Mouse (Mus musculus): Measurements from ENCODE around the gene Psd4. TPM values are rescaled to one million over a fixed set of nuclear protein-coding genes. Genes with fewer than 3 reads are reported as not detected.

The Psd4 gene
- total RNA-seq, 2 experiments from 2014 or later = 0.47 to 0.48 TPM

GRCm38 (mm10) chr2:24417564-24417963, 50.2 kb downstream of the Psd4 start:
- Histone ChIP-seq H3K4me3 (no peak overlapping the region), H3K27ac (no peak overlapping the region)
- no peak for TF ChIP-seq CTCF (IDR thresholded peaks at IDR 0.05)
- no peak for DNase-seq (ENCODE audit: extremely low spot score in 1 of 2, low spot score in 2 of 2)
- intact Hi-C loops (cut with DNase I) = no loop called here

GRCm38 (mm10) chr2:24421211-24421863, 54.0 kb downstream of the Psd4 start:
- no peak for DNase-seq (ENCODE audit: extremely low spot score in 1 of 2, low spot score in 2 of 2)
- Histone ChIP-seq H3K4me3 (no peak overlapping the region), H3K27ac (no peak overlapping the region)
- TF ChIP-seq CTCF (IDR thresholded peaks at IDR 0.05) = no peak
- intact Hi-C loops (cut with DNase I) = no loop called here

DNA sequence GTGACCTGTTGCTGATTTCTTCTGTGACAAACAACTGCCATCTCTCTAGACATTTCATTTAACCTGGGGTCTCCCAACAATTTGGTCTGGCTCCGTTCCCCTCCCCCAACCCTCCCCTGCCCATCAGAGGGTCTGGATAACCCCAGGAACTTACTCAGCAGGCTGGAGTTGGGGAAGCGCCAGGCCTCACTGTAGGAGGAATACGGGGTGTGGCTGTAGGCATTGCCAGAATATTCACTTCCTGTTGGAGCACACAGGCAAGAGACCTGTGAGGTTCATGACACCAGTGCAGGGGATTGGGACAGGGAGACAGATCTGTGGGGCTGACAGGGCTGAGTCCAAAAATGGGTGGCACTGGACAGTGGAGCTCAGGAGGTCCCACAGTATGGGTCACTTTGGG, 55.4 kb downstream of the Psd4 start:
- intact Hi-C loops (cut with DNase I) = no loop called here
- no peak for TF ChIP-seq CTCF (IDR thresholded peaks at IDR 0.05)
- no peak overlapping the region for H3K27ac ChIP-seq
- DNase-seq (ENCODE audit: extremely low spot score in 1 of 2, low spot score in 2 of 2) = no peak
- no peak overlapping the region for H3K4me3 ChIP-seq

DNA sequence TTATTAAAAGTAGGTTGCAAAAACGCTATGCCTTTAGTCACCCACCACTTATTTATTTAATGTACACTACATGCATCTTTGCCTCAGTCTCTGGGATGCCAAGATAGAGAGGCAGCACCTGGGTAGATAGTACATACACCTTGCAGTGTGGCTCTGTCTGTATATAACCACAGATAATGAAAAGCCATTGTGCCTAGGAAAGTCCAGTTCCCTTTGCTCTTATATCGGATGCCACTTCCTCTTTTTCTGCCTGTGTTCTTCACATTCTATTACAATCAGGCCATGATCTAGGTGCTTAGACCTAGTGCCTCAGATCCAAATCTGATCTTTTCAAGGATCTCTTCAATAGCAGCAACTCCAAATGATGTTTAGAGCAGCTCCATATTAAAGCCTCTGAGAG, 58.2 kb downstream of the Psd4 start:
- Histone ChIP-seq H3K27ac (no peak overlapping the region), H3K4me3 (no peak overlapping the region)
- DNase-seq (ENCODE audit: extremely low spot score in 1 of 2, low spot score in 2 of 2) = no peak
- no peak for TF ChIP-seq CTCF (IDR thresholded peaks at IDR 0.05)
- intact Hi-C loops (cut with DNase I) = no loop called here

DNA sequence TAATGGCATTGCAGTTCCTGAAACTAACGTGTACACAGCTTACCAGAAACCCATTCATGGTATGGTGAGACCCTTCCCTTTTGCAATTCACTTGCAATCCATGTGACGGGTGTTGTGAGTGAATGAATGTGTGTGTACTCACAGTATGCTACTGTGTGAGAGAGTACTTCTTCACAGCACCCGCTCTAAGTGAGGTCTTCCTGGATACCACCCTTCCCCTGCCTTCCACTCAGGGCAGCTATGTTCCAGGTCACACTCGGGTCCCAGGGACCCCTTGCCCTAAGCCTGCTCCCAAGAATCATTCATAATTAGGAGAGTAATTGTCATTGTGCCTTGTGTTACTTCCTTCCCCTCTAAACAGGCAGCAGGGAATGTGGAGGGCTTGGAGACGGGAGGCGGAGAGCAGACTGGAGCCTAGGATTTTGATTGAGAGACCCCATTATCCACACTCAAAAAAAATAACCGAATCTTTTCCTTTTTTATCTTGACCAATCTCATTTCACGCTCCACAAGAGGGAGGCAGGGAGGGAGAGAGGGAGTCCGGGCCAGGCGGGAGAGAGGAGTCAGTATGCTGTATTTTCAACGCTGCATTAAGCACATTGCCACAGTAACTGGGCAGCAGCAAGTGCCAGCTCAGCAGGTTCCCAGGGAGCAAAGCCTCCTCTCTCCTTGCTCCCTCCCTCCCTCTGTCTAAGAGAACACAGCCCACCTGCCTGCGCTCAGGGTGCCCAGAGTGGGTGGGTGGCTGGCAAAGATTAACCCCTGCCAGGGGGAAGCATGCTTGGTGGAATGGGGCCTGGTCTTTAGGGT, 60.7 kb downstream of the Psd4 start:
- Histone ChIP-seq H3K27ac (no peak overlapping the region), H3K4me3 (no peak overlapping the region)
- intact Hi-C loops (cut with DNase I) = no loop called here
- TF ChIP-seq CTCF (IDR thresholded peaks at IDR 0.05) = no peak
- DNase-seq (ENCODE audit: extremely low spot score in 1 of 2, low spot score in 2 of 2) = no peak

DNA sequence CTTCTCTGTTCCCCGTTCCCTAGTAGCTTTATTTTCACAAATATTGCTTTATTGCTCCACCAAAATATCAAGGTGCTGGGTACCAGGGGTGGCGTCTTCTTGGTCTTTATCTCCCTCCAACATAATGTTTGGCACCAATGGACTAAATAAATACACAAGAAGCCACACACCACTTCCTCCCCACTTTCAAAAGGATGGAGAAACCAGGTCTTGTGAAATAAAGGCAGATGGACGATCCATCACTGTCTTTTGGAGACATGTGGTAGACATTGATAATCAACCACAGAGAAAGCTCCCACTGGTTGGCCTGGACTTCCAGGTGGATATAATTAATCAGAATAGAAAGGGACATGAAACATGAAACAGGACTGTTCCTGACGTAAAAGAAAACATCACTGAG, 62.4 kb downstream of the Psd4 start:
- intact Hi-C loops (cut with DNase I) = no loop called here
- no peak overlapping the region for H3K4me3 ChIP-seq
- H3K27ac ChIP-seq = no peak overlapping the region
- no peak for DNase-seq (ENCODE audit: extremely low spot score in 1 of 2, low spot score in 2 of 2)
- TF ChIP-seq CTCF (IDR thresholded peaks at IDR 0.05) = no peak

- no peak overlapping the region for H3K27ac ChIP-seq
- DNase-seq (ENCODE audit: extremely low spot score in 1 of 2, low spot score in 2 of 2) = no peak
- H3K4me3 ChIP-seq = no peak overlapping the region
- intact Hi-C loops (cut with DNase I) = no loop called here
- no peak for TF ChIP-seq CTCF (IDR thresholded peaks at IDR 0.05)
These were observed 67.3 kb downstream of the Psd4 start for GRCm38 (mm10) chr2:24434670-24435069.

- TF ChIP-seq CTCF (IDR thresholded peaks at IDR 0.05) = no peak
- Histone ChIP-seq H3K4me3 (no peak overlapping the region), H3K27ac (no peak overlapping the region)
- intact Hi-C loops (cut with DNase I) = no loop called here
- no peak for DNase-seq (ENCODE audit: extremely low spot score in 1 of 2, low spot score in 2 of 2)
These were observed 68.3 kb downstream of the Psd4 start for GRCm38 (mm10) chr2:24435699-24436098.

DNA sequence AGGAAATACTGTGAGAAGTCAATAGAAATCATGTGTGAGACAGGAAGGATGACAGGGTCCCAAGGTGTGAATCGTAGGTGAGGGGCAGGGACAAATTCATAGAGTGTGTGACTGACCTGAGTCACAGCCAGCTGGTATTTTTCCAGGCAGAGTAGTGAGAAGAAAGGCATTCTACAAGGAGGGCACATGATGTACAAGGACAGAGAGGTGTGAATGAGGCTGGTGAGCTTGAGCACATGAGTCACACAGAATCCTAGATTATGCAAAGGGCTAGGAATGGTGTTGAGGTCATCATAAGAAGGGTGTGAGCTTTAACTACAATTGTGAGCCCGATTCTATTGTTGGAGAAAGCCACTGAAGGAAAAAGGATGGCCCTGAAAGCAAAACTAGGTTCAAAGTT, 72.7 kb downstream of the Psd4 start:
- no peak for TF ChIP-seq CTCF (IDR thresholded peaks at IDR 0.05)
- DNase-seq (ENCODE audit: extremely low spot score in 1 of 2, low spot score in 2 of 2) = no peak
- Histone ChIP-seq H3K27ac (no peak overlapping the region), H3K4me3 (no peak overlapping the region)
- intact Hi-C loops (cut with DNase I) = no loop called here

- TF ChIP-seq CTCF (IDR thresholded peaks at IDR 0.05) = no peak
- Histone ChIP-seq H3K27ac (no peak overlapping the region), H3K4me3 (no peak overlapping the region)
- DNase-seq (ENCODE audit: extremely low spot score in 1 of 2, low spot score in 2 of 2) = no peak
- intact Hi-C loops (cut with DNase I) = no loop called here
These were observed 74.5 kb downstream of the Psd4 start for GRCm38 (mm10) chr2:24441899-24442298.

- DNase-seq (ENCODE audit: extremely low spot score in 1 of 2, low spot score in 2 of 2) = no peak
- TF ChIP-seq CTCF (IDR thresholded peaks at IDR 0.05) = no peak
- intact Hi-C loops (cut with DNase I) = no loop called here
- Histone ChIP-seq H3K27ac (no peak overlapping the region), H3K4me3 (no peak overlapping the region)
These were observed 75.0 kb downstream of the Psd4 start for GRCm38 (mm10) chr2:24442303-24442925.

GRCm38 (mm10) chr2:24443256-24443790, 75.9 kb downstream of the Psd4 start:
- no peak overlapping the region for H3K27ac ChIP-seq
- DNase-seq (ENCODE audit: extremely low spot score in 1 of 2, low spot score in 2 of 2) = no peak
- TF ChIP-seq CTCF (IDR thresholded peaks at IDR 0.05) = no peak
- intact Hi-C loops (cut with DNase I) = no loop called here
- H3K4me3 ChIP-seq = no peak overlapping the region
